Mouse (Mus musculus) MEL (cell line): Measurements from ENCODE around the gene Cd63. TPM values are rescaled to one million over a fixed set of nuclear protein-coding genes. Genes with fewer than 3 reads are reported as not detected.

Source experiments
- DNase-seq: peaks from one replicate; pipeline ENCODE4 v3.0.0; 2011; ENCODE audit warnings: low read depth, low spot score
- H3K27ac ChIP-seq: 2 replicates; pipeline ENCODE4 v1.5.1; 2012; ENCODE audit warnings: low read depth, mild to moderate bottlenecking, control low read depth, low read length, moderate library complexity; ENCODE audit not compliant: control insufficient read depth
- H3K27me3 ChIP-seq, 2 experiments: fragments of 150-350 bp in 1 of 2; sonication (generic) in 1 of 2; 2 replicates each; pipeline ENCODE4 v1.6.1; 2012; ENCODE audit warnings: low read length in 2 of 2, mild to moderate bottlenecking in 2 of 2, improper control_type of control experiment in 1 of 2, moderate library complexity in 1 of 2; ENCODE audit not compliant: insufficient read depth in 2 of 2, control insufficient read depth in 1 of 2
- H3K36me3 ChIP-seq, 2 experiments: 2 replicates each; pipeline ENCODE4 v1.6.1; 2012 to 2014; ENCODE audit warnings: low read length in 2 of 2, improper control_type of control experiment in 1 of 2, inconsistent platforms in 1 of 2, mild to moderate bottlenecking in 1 of 2; ENCODE audit not compliant: insufficient read depth in 2 of 2, control insufficient read depth in 1 of 2
- H3K4me1 ChIP-seq, 2 experiments: fragments of 150-350 bp in 1 of 2; sonication (generic) in 1 of 2; 2 replicates each; pipeline ENCODE4 v1.6.1; 2012; ENCODE audit warnings: low read length in 2 of 2, improper control_type of control experiment in 1 of 2, mild to moderate bottlenecking in 1 of 2; ENCODE audit not compliant: insufficient read depth in 2 of 2, control insufficient read depth in 1 of 2
- H3K4me3 ChIP-seq, 2 experiments: fragments of 150-350 bp in 1 of 2; sonication (generic) in 1 of 2; 2 replicates each; pipeline ENCODE4 v1.5.1; 2012; ENCODE audit warnings: low read depth in 2 of 2, low read length in 2 of 2, mild to moderate bottlenecking in 2 of 2, moderate library complexity in 2 of 2, control low read depth in 1 of 2, improper control_type of control experiment in 1 of 2; ENCODE audit not compliant: control insufficient read depth in 1 of 2, insufficient read depth in 1 of 2
- H3K79me2 ChIP-seq: 2 replicates; pipeline ENCODE4 v1.6.1; 2012; ENCODE audit warnings: mild to moderate bottlenecking, low read length, moderate library complexity; ENCODE audit not compliant: control insufficient read depth, poor library complexity, insufficient read depth
- H3K9ac ChIP-seq: 2 replicates; pipeline ENCODE4 v1.6.1; 2012; ENCODE audit warnings: low read depth, mild to moderate bottlenecking, control low read depth, low read length, moderate library complexity; ENCODE audit not compliant: control insufficient read depth, poor library complexity, severe bottlenecking
- H3K9me3 ChIP-seq: fragments of 150-350 bp; sonication (generic); replicated peaks from 2 replicates; pipeline ENCODE4 v1.6.1; 2012; ENCODE audit warnings: mild to moderate bottlenecking, low read length, improper control_type of control experiment, moderate library complexity; ENCODE audit not compliant: insufficient read depth
- BHLHE40 ChIP-seq: IDR thresholded peaks from 2 replicates; pipeline ENCODE4 v1.6.1; 2012; ENCODE audit warnings: low read depth, mild to moderate bottlenecking, inconsistent platforms, low read length, improper control_type of control experiment, borderline replicate concordance
- CHD2 ChIP-seq: IDR thresholded peaks from 2 replicates; pipeline ENCODE4 v1.6.1; 2011; ENCODE audit warnings: low read length, improper control_type of control experiment
- ELF1 ChIP-seq: IDR thresholded peaks from 2 replicates; pipeline ENCODE4 v1.6.1; 2014; ENCODE audit warnings: low read depth, mild to moderate bottlenecking, inconsistent platforms, low read length, improper control_type of control experiment, moderate library complexity
- EP300 ChIP-seq, 2 experiments: IDR thresholded peaks; 2 replicates each; pipeline ENCODE4 v1.6.1; 2011; ENCODE audit warnings: improper control_type of control experiment in 2 of 2, low read length in 2 of 2, low read depth in 1 of 2, mild to moderate bottlenecking in 1 of 2
- ETS1 ChIP-seq: IDR thresholded peaks from 2 replicates; pipeline ENCODE4 v1.6.1; 2012; ENCODE audit warnings: low read depth, mild to moderate bottlenecking, inconsistent platforms, low read length, improper control_type of control experiment, moderate library complexity
- GABPA ChIP-seq: IDR thresholded peaks from 2 replicates; pipeline ENCODE4 v1.6.1; 2012; ENCODE audit warnings: low read depth, mild to moderate bottlenecking, inconsistent platforms, low read length, improper control_type of control experiment, moderate library complexity
- JUND ChIP-seq: IDR thresholded peaks from 2 replicates; pipeline ENCODE4 v1.6.1; 2011; ENCODE audit warnings: low read depth, mild to moderate bottlenecking, improper control_type of control experiment, low read length
- MAX ChIP-seq: IDR thresholded peaks from 2 replicates; pipeline ENCODE4 v1.6.1; 2011; ENCODE audit warnings: low read length, improper control_type of control experiment
- MEF2A ChIP-seq: IDR thresholded peaks from 2 replicates; pipeline ENCODE4 v1.6.1; 2014; ENCODE audit warnings: low read depth, mild to moderate bottlenecking, inconsistent platforms, low read length, improper control_type of control experiment; ENCODE audit not compliant: poor library complexity, insufficient replicate concordance, severe bottlenecking; ENCODE audit errors: extremely low read depth
- NELFE ChIP-seq: IDR thresholded peaks from 2 replicates; pipeline ENCODE4 v1.6.1; 2011; ENCODE audit warnings: low read depth, low read length, improper control_type of control experiment
- POLR2AphosphoS5 ChIP-seq: IDR thresholded peaks from 2 replicates; pipeline ENCODE4 v1.6.1; 2012; ENCODE audit warnings: low read depth, borderline replicate concordance, mild to moderate bottlenecking, inconsistent platforms, low read length, moderate library complexity, mixed read lengths
- SIN3A ChIP-seq: IDR thresholded peaks from 2 replicates; pipeline ENCODE4 v1.6.1; 2012; ENCODE audit warnings: low read length, improper control_type of control experiment, inconsistent platforms
- TCF12 ChIP-seq: IDR thresholded peaks from 2 replicates; pipeline ENCODE4 v1.6.1; 2014; ENCODE audit warnings: low read depth, mild to moderate bottlenecking, inconsistent platforms, low read length, improper control_type of control experiment, moderate library complexity
- UBTF ChIP-seq: IDR thresholded peaks from 2 replicates; pipeline ENCODE4 v1.6.1; 2012; ENCODE audit warnings: low read depth, mild to moderate bottlenecking, inconsistent platforms, low read length, improper control_type of control experiment, moderate library complexity, borderline replicate concordance; ENCODE audit not compliant: insufficient read depth
- USF1 ChIP-seq: IDR thresholded peaks from 2 replicates; pipeline ENCODE4 v1.6.1; 2014; ENCODE audit warnings: low read depth, mild to moderate bottlenecking, inconsistent platforms, low read length, improper control_type of control experiment, moderate library complexity
- USF2 ChIP-seq, 2 experiments: IDR thresholded peaks; 2 replicates each; pipeline ENCODE4 v1.6.1; 2011 to 2012; ENCODE audit warnings: improper control_type of control experiment in 2 of 2, low read length in 2 of 2, borderline replicate concordance in 1 of 2, inconsistent platforms in 1 of 2, low read depth in 1 of 2, mild to moderate bottlenecking in 1 of 2; ENCODE audit not compliant: insufficient read depth in 1 of 2
- polyA plus RNA-seq, 2 experiments: library from polyadenylated mRNA; stranded (reverse) in 1 of 2; unstranded in 1 of 2; fragments of >175 nt in 1 of 2; fragments of >200 nt in 1 of 2; gene quantifications; 2 replicates each; pipeline versions ENCODE4 v1.2.1 to v1.2.4; 2012; ENCODE audit warnings: low replicate concordance in 2 of 2, low read depth in 1 of 2; ENCODE audit not compliant: insufficient read length in 2 of 2, insufficient read depth in 1 of 2, missing spikeins in 1 of 2
- total RNA-seq: library from RNA; depleted of rRNA; stranded (reverse); fragments of 300-350 nt; gene quantifications from 2 replicates; pipeline ENCODE4 v1.2.3, GENCODE M21; 2012

Gene Cd63
- total and polyA plus RNA-seq, 3 experiments, result 0.46 to 0.64 TPM; not detected in 1

GRCm38 (mm10) chr10:128895437-128895836, 5.4 kb upstream of the Cd63 start (continued):
- TF ChIP-seq TCF12, result no peak
- TF ChIP-seq USF2 (IDR thresholded peaks at IDR 0.05; ENCODE audit: borderline replicate concordance in 1 of 2, insufficient read depth in 1 of 2, low read depth in 1 of 2, low read length in 2 of 2), result no peak
- no peak for TF ChIP-seq MAX
- no peak for TF ChIP-seq NELFE
- TF ChIP-seq GABPA, result no peak
- TF ChIP-seq ETS1, result no peak
- TF ChIP-seq UBTF, result no peak
- 0 out of 2 replicates have a peak, but pooled peaks have one; percentile 26 for TF ChIP-seq ELF1
- TF ChIP-seq USF1, result no peak

GRCm38 (mm10) chr10:128895952-128896693, 4.7 kb upstream of the Cd63 start:
- TF ChIP-seq JUND (no peak), EP300 (IDR thresholded peaks at IDR 0.05; ENCODE audit: low read depth in 1 of 2, low read length in 2 of 2) (no peak), CHD2 (no peak), MEF2A (no peak), SIN3A (no peak), BHLHE40 (no peak), UBTF (no peak), POLR2AphosphoS5 (no peak), USF2 (IDR thresholded peaks at IDR 0.05; ENCODE audit: borderline replicate concordance in 1 of 2, insufficient read depth in 1 of 2, low read depth in 1 of 2, low read length in 2 of 2) (no peak), MAX (no peak)
- H3K27ac ChIP-seq, result no peak overlapping the region
- no peak for DNase-seq
- no peaks in the 10 kb centered on the region for H3K9me3 ChIP-seq
- H3K79me2 ChIP-seq, result no peaks in the 10 kb centered on the region; the same call in 1 of the 2 replicates
- H3K9ac ChIP-seq, result peak overlapping the region; percentile 12
- H3K4me3 ChIP-seq, result peak overlapping the region; percentile 41 to 57
- H3K27me3 ChIP-seq, result no peaks in the 10 kb centered on the region
- 0 out of 4 replicates have a peak, but pooled peaks cover 0 to 3% of the 10 kb centered on the region in 2 experiments for H3K36me3 ChIP-seq
- H3K4me1 ChIP-seq, result peaks cover 4 to 13% of the 10 kb centered on the region in 2 experiments
